Mouse (Mus musculus) ovary, postnatal 36 days (tissue): Measurements from ENCODE around the gene Ptpn3.

ENCODE experiments used
- DNase-seq: peaks from one replicate; pipeline ENCODE4 v3.0.0; 2022; ENCODE audit warnings: low spot score, mixed read lengths

The Ptpn3 gene

GRCm38 (mm10) chr4:57262451-57262850 lies 39.2 kb downstream of the Ptpn3 start:
- DNase-seq = no peak

GRCm38 (mm10) chr4:57261813-57262212 lies 39.8 kb downstream of the Ptpn3 start:
- DNase-seq = no peak

GRCm38 (mm10) chr4:57258159-57259035 lies 43.2 kb downstream of the Ptpn3 start:
- no peak for DNase-seq

- no peak for DNase-seq
Observed at GRCm38 (mm10) chr4:57257409-57257808, 44.2 kb downstream of the Ptpn3 start.

- no peak for DNase-seq
Observed at GRCm38 (mm10) chr4:57256761-57257160, 44.9 kb downstream of the Ptpn3 start.

- DNase-seq = no peak
Observed at GRCm38 (mm10) chr4:57254412-57254811, 47.2 kb downstream of the Ptpn3 start.

GRCm38 (mm10) chr4:57250636-57251035 lies 51.0 kb downstream of the Ptpn3 start:
- no peak for DNase-seq

- no peak for DNase-seq
Observed at GRCm38 (mm10) chr4:57249108-57249507, 52.5 kb downstream of the Ptpn3 start.

GRCm38 (mm10) chr4:57244874-57245273 lies 56.8 kb downstream of the Ptpn3 start:
- DNase-seq = no peak

- DNase-seq = no peak
Observed at GRCm38 (mm10) chr4:57243312-57243711, 58.3 kb downstream of the Ptpn3 start.

- no peak for DNase-seq
Observed at GRCm38 (mm10) chr4:57240934-57241333, 60.7 kb downstream of the Ptpn3 start.

GRCm38 (mm10) chr4:57240100-57240499 lies 61.5 kb downstream of the Ptpn3 start:
- no peak for DNase-seq

GRCm38 (mm10) chr4:57239112-57239511 lies 62.5 kb downstream of the Ptpn3 start:
- DNase-seq = no peak

- no peak for DNase-seq
Observed at GRCm38 (mm10) chr4:57238118-57238517, 63.5 kb downstream of the Ptpn3 start.

- DNase-seq = no peak
Observed at GRCm38 (mm10) chr4:57236513-57236912, 65.1 kb downstream of the Ptpn3 start.

- no peak for DNase-seq
Observed at GRCm38 (mm10) chr4:57235741-57236140, 65.9 kb downstream of the Ptpn3 start.

GRCm38 (mm10) chr4:57234348-57234747 lies 67.3 kb downstream of the Ptpn3 start:
- DNase-seq = no peak

GRCm38 (mm10) chr4:57232439-57232838 lies 69.2 kb downstream of the Ptpn3 start:
- DNase-seq = no peak

GRCm38 (mm10) chr4:57231323-57231722 lies 70.3 kb downstream of the Ptpn3 start:
- DNase-seq = no peak

- DNase-seq = no peak
Observed at GRCm38 (mm10) chr4:57230341-57230740, 71.3 kb downstream of the Ptpn3 start.

- no peak for DNase-seq
Observed at GRCm38 (mm10) chr4:57228601-57229520, 72.8 kb downstream of the Ptpn3 start.

GRCm38 (mm10) chr4:57224776-57225175 lies 76.9 kb downstream of the Ptpn3 start:
- no peak for DNase-seq

- no peak for DNase-seq
Observed at GRCm38 (mm10) chr4:57217746-57218145, 83.9 kb downstream of the Ptpn3 start.
